Mouse (Mus musculus) liver, postnatal 0 days (tissue): ENCODE results near the gene Trp53tg5.

Experiments used
- CTCF ChIP-seq: sonication (generic); IDR thresholded peaks from 2 replicates; pipeline ENCODE4 v1.5.1; 2016; ENCODE audit warnings: antibody characterized with exemption, low read depth
- EP300 ChIP-seq: IDR thresholded peaks from 2 replicates; pipeline ENCODE4 v1.6.1; 2016; ENCODE audit warnings: antibody characterized with exemption, low read depth, mild to moderate bottlenecking

GRCm38 (mm10) chr2:164453047-164453757 is 20.3 kb downstream of the Trp53tg5 start:
- TF ChIP-seq CTCF, result no peak
- no peak for TF ChIP-seq EP300
